Mouse (Mus musculus) kidney, postnatal 0 days (tissue): Measurements from ENCODE around the gene Neu2. TPM values are rescaled to one million over a fixed set of nuclear protein-coding genes. Genes with fewer than 3 reads are reported as not detected.
A peak's percentile ranks its signal among the peaks of the same experiment; 100 is the strongest.

Source experiments
- ATAC-seq: fragments of 200-750 bp; cut with Nextera tagmentation; replicated peaks from 2 replicates; pipeline ENCODE4 v1.8.0; 2017; ENCODE audit warnings: low read depth, moderate number of reproducible peaks, moderate TSS enrichment, moderate library complexity; ENCODE audit not compliant: low FRiP score
- DNase-seq: peaks from one replicate; pipeline ENCODE4 v3.0.0-alpha.2; 2016; ENCODE audit warnings: low spot score
- H3K27ac ChIP-seq: fragments of 300-500 bp; sonication (generic); 2 replicates; pipeline ENCODE4 v1.5.1; 2014; ENCODE audit warnings: mild to moderate bottlenecking
- H3K27me3 ChIP-seq: fragments of 300-500 bp; sonication (generic); 2 replicates; pipeline ENCODE4 v1.6.1; 2014; ENCODE audit warnings: low read length, mixed read lengths; ENCODE audit not compliant: insufficient read depth
- H3K36me3 ChIP-seq: fragments of 300-500 bp; sonication (generic); 2 replicates; pipeline ENCODE4 v1.6.1; 2014; ENCODE audit warnings: low read length, mixed read lengths; ENCODE audit not compliant: insufficient read depth
- H3K4me1 ChIP-seq: fragments of 300-500 bp; sonication (generic); replicated peaks from 2 replicates; pipeline ENCODE4 v1.6.1; 2014; ENCODE audit warnings: antibody characterized with exemption, low read length, mixed read lengths; ENCODE audit not compliant: insufficient read depth
- H3K4me2 ChIP-seq: fragments of 300-500 bp; sonication (generic); 2 replicates; pipeline ENCODE4 v1.6.1; 2014; ENCODE audit warnings: mild to moderate bottlenecking, low read length, moderate library complexity, mixed read lengths
- H3K4me3 ChIP-seq: fragments of 300-500 bp; sonication (generic); replicated peaks from 2 replicates; pipeline ENCODE4 v1.5.1; 2014; ENCODE audit warnings: low read depth, low read length
- H3K9ac ChIP-seq: fragments of 300-500 bp; sonication (generic); 2 replicates; pipeline ENCODE4 v1.6.1; 2014; ENCODE audit warnings: low read depth, low read length
- H3K9me3 ChIP-seq: fragments of 300-500 bp; sonication (generic); replicated peaks from 2 replicates; pipeline ENCODE4 v1.6.1; 2016; ENCODE audit warnings: low read length, inconsistent platforms, mixed read lengths
- CTCF ChIP-seq: IDR thresholded peaks from 2 replicates; pipeline ENCODE4 v1.5.1; 2016; ENCODE audit warnings: antibody characterized with exemption, low read depth, mild to moderate bottlenecking, moderate library complexity
- WGBS: fragments of 180-500 bp; shearing (Covaris S2); extraction: QIAGEN DNeasy Blood & Tissue Kit; methylation state at CpG from one replicate; pipeline ENCODE4 v1.1.7; 2014; 5-methylcytosine and 5-hydroxymethylcytosine counted together
- polyA plus RNA-seq: library from polyadenylated mRNA; unstranded; fragments of >200 nt; fragmentation: Nextera tagmentation; extraction: Ambion mirVana; gene quantifications from 2 replicates; pipeline ENCODE4 v1.2.1, GENCODE M21; 2015

Gene Neu2
- polyA plus RNA-seq, 1 experiment from 2014 or later, result 3.0 TPM

DNA sequence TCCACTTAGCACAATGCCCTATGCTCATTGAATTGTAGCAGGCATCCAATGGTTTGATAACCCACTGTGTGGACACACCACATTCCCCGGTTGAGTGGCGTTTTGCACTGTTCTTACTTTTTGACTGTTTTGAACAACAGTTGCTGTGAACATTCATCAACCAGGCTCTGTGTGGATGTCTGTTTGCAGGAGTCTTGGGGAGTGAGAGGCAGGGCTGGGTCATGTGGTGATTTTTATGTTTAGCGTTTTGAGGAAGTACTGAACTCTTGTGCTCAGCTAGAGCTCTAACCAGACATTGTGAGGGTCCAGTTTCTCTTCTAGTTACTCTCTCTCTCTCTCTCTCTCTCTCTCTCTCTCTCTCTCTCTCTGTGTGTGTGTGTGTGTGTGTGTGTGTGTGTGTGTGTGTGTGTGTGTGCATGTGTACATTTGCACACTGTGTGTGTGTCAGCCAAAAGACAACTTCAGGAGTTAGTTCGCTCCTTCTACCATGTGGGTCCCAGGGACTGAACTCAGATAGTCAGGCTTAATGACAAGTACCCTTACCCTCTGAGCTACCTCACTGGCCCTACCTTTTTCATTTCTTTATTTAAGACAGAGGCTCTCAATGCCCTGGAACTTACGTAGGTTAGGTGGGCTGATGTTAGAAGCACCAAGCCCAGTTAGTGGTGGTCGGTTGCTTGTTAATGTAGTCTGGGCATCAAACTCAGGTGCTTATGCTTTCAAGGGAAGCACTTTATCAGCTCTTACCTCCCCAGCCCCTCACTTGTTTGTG, 115.8 kb downstream of the Neu2 start:
- 78% methylated on average over 6 of the region's 6 CpGs for WGBS
- no peak for TF ChIP-seq CTCF

DNA sequence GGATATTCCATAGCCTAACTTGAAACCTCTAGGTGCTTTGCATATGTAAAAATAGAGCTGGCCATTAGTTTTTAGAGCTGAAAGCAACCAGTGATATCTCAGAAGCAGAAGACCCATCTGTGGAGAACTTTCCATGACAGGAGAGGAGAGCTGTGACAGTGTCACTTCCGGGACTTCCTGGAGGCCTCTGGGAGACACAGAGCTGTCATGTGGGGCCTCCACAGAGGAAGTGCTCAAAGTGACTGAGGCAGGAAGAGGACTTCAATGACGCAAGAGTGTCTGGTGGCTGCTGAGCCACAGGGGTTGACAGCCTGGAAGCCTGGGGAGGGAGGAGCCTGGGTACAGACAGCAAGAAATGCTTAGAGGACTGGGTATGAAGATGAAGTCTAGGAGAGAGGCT, 116.7 kb downstream of the Neu2 start:
- Histone ChIP-seq H3K27me3 (no peaks in the 10 kb centered on the region), H3K4me3 (no peak overlapping the region), H3K9me3 (no peaks in the 10 kb centered on the region), H3K4me1 (no peaks in the 10 kb centered on the region), H3K27ac (no peak overlapping the region), H3K4me2 (no peak overlapping the region), H3K9ac (no peak overlapping the region), H3K36me3 (no peaks in the 10 kb centered on the region)
- TF ChIP-seq CTCF, result no peak
- ATAC-seq (0 out of 2 replicates have a peak, but pooled peaks have one; percentile 33), DNase-seq (peak; percentile 57)
- WGBS, result 48% methylated on average over 2 of the region's 2 CpGs

More for the DNA sequence above, 115.8 kb downstream of the Neu2 start:
- Histone ChIP-seq H3K4me3 (no peak overlapping the region), H3K9me3 (no peaks in the 10 kb centered on the region), H3K9ac (no peak overlapping the region), H3K36me3 (no peaks in the 10 kb centered on the region), H3K27ac (no peak overlapping the region), H3K27me3 (no peaks in the 10 kb centered on the region), H3K4me2 (no peak overlapping the region), H3K4me1 (no peaks in the 10 kb centered on the region)
- DNase-seq (no peak), ATAC-seq (no peak)

DNA sequence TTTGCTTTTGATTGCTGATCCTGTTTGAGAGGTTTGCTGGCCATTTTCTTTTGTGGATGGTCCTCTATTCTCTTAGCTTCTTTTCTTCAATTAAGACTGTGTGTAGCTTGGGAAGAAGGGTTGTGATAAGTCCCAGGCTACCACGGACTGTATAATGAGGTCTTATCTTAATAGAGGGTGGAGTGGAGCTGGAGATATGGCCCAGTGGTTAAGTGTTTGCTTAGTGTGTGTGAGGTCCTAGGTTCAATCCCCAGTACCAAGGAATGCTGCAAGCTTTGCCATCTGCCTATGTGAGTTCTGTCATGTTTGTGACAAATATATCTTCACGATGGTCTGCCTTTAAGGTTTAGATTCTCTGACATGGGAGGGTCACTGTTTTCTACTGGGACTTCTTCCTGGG, 118.4 kb downstream of the Neu2 start:
- ATAC-seq (no peak), DNase-seq (no peak)
- Histone ChIP-seq H3K27me3 (no peaks in the 10 kb centered on the region), H3K4me1 (no peaks in the 10 kb centered on the region), H3K36me3 (no peaks in the 10 kb centered on the region), H3K27ac (no peak overlapping the region), H3K4me3 (no peak overlapping the region), H3K4me2 (no peak overlapping the region), H3K9ac (no peak overlapping the region), H3K9me3 (no peaks in the 10 kb centered on the region)
- WGBS, result 63% methylated on average over 2 of the region's 2 CpGs
- TF ChIP-seq CTCF, result no peak

DNA sequence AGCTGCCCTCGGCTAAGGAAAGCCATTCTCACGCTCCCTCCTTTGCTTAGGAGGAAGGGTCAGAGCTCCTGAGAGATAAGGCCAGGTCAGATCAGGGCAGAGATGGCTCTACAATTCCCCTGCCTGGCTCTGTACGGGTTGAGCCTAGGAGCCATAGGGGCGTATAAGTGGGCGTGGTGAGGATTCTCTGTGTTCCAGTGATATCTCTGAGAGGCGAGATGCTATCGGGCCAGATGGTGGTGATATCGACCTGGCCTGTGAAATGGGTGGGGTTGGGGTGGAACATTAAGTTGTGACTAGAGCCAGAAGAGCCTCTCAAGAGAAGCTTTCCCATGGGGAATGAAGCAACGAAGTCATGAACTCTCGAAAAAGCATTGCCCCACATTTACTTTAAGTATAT, 121.9 kb downstream of the Neu2 start:
- ATAC-seq (no peak), DNase-seq (no peak)
- Histone ChIP-seq H3K9ac (no peak overlapping the region), H3K4me3 (no peak overlapping the region), H3K27ac (no peak overlapping the region), H3K36me3 (no peaks in the 10 kb centered on the region), H3K27me3 (no peaks in the 10 kb centered on the region), H3K4me1 (no peaks in the 10 kb centered on the region), H3K4me2 (no peak overlapping the region), H3K9me3 (no peaks in the 10 kb centered on the region)
- 77% methylated on average over 10 of the region's 10 CpGs for WGBS
- no peak for TF ChIP-seq CTCF

DNA sequence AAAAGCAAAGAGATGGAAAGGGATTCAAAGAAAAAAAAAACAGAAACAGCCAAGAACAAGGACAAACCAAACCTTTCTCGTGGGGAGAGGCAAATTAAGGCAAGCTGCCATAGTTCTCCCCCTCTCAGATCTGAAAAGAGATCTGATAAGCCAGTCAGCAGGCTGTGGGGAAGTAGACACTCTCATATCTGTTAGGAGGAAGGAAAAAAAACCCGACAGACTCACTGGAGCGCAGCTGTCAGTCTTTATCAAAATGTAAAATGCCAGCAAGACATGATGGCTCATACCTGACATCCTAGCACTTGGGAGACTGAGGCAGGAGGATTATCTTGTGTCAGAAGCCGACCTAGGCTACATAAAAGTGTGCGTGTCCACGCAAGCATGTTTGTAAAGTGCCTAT, 122.5 kb downstream of the Neu2 start:
- no peak overlapping the region for H3K27ac ChIP-seq
- H3K4me1 ChIP-seq, result no peaks in the 10 kb centered on the region
- H3K4me2 ChIP-seq, result no peak overlapping the region
- H3K9me3 ChIP-seq, result no peaks in the 10 kb centered on the region
- H3K27me3 ChIP-seq, result no peaks in the 10 kb centered on the region
- ATAC-seq, result no peak
- no peak for DNase-seq
- no peak overlapping the region for H3K4me3 ChIP-seq
- 70% methylated on average over 6 of the region's 6 CpGs for WGBS
- no peak overlapping the region for H3K9ac ChIP-seq
- no peak for TF ChIP-seq CTCF
- no peaks in the 10 kb centered on the region for H3K36me3 ChIP-seq

DNA sequence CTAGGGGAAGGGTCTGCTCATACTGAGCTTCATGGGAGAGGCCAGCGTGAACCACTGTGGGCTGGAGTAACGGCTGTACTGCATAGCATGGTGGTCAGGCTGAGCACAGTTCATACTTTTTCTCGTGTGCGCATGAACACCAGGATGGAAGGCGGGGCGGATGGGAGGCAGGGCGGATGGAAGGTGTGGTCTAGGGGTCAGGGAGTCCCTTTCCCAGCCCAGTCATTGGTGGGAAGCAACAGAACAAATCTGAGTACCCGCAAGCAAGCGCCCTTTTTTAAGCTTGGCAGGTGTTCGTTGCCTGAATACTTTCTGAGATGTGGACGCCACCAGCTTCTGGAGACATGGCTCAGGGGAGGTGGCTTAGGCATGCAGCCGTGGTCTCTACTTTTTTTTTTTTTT, 127.0 kb downstream of the Neu2 start:
- DNase-seq (no peak), ATAC-seq (no peak)
- no peak for TF ChIP-seq CTCF
- Histone ChIP-seq H3K4me1 (0 out of 2 replicates have a peak, but pooled peaks cover 3% of the 10 kb centered on the region), H3K9ac (no peak overlapping the region), H3K36me3 (no peaks in the 10 kb centered on the region), H3K4me3 (no peak overlapping the region), H3K27ac (no peak overlapping the region), H3K4me2 (no peak overlapping the region), H3K27me3 (no peaks in the 10 kb centered on the region), H3K9me3 (no peaks in the 10 kb centered on the region)
- 88% methylated on average over 12 of the region's 12 CpGs for WGBS
